Mouse (Mus musculus) brain, adult 2 months (tissue): ENCODE measurements at regions not wholly inside any gene's neighbourhood (a gene's known extent, or its start where the extent isn't known, plus 50 kb on each side); places are given as distances from the start of the nearest gene placed in this dataset.
"Not testable (repeated sequence)": the region's sequence is repeated elsewhere in the genome, so short reads cannot be mapped to it uniquely, and the experiment has no call there.

ENCODE experiments used
- DNase-seq: peaks from one replicate; pipeline ENCODE4 v3.0.0; 2011; ENCODE audit warnings: low read depth, low spot score

DNA sequence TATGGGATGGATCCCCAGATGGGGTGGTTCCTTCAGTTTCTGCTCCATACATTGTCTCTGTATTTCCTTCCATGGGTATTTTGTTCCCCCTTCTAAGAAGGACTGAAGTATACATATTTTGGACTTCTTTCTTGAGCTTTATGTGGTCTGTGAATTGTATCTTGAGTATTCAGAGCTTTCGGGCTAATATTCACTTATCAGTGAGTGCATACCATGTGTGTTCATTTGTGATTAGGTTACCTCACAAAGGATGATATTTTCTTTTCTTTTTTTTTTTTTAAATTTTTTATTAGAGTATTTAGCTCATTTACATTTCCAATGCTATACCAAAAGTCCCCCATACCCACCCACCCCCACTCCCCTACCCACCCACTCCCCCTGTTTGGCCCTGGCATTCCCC lies 657.8 kb downstream of the Kcnt2 start:
- DNase-seq = not testable (repeated sequence)

DNA sequence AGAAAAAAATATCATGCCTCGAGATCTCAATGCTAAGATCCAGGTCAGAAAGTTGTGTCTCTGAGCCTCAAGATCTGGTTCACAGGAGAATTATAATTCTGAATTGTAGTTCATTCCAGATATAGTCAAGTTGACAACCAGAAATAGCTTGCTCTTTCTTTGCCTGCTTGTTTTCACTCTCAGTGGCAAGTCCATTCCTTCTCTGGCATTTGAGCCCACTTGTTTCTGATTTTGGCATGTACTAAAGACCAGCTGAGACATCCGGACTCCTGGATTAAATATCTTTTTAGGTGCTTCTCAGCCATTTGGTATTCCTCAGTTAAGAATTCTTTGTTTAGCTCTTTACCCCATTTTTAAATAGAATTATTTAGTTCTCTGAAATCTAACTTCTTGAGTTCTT lies 667.6 kb downstream of the Kcnt2 start:
- DNase-seq = peak; percentile 19

DNA sequence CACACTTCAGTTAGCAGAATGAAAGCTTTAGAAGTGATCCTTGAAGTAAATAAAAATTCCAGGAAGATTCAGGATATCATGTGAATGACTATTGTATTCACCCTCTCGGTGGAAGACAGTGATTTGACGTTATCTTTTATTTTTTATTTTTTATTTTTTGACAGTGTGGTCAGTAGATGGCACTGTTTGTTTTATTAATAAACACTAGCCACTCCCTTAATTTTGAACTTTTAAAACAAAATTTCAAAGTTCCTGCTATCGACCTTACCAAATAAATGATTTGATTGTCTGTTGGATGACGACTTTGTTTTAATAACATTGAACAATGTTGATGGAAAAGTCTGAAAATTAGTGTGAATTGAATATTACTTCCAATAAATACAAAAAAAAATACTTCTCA lies 694.4 kb downstream of the Kcnt2 start:
- peak; percentile 4 for DNase-seq

DNA sequence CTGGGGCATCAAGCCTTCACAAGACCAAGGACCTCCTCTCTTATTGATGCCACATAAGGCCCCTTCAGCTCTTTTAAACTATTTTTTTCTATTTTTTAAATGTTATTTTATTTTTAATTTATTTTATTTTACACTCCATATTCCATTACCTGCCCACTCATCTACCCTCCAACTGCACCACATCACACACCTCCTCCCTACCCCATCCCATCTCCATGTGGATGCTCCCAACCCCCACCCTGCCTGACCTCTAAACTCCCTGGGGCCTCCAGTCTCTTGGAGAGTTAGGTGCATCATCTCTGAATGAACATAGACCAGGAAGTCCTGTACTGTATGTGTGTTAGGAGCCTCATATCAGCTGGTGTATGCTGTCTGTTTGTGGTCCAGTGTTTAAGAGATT lies 712.9 kb downstream of the Kcnt2 start:
- DNase-seq = no peak

DNA sequence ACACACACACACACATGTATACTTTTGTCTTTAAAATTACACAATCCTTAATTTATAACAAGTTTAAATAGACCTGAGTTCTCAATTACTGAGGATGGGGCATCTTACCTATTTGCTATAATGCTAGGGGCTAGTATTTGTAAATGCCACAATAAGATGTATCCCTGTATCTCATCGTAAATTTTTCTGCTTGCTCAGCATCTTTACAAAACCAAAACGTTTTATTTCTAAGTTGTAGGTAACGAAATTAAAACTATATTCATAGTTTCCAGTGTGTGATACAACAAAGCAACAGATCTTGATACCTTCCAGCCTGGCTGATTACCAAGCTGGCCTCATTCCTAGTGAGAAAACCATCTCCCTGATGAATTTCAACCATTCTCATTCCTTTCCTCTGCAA lies 755.9 kb downstream of the Kcnt2 start:
- no peak for DNase-seq
